Mouse (Mus musculus) bone marrow, adult 2 months (tissue): Measurements from ENCODE around the gene Aifm2. TPM values are rescaled to one million over a fixed set of nuclear protein-coding genes. Genes with fewer than 3 reads are reported as not detected.

ENCODE experiments used
- H3K27ac ChIP-seq: fragments of 200-500 bp; 2 replicates; pipeline ENCODE4 v1.5.1; 2012; ENCODE audit warnings: low read depth, mild to moderate bottlenecking, control low read depth, inconsistent platforms, low read length; ENCODE audit not compliant: control insufficient read depth, poor library complexity, insufficient read depth
- H3K4me1 ChIP-seq: fragments of 200-500 bp; 2 replicates; pipeline ENCODE4 v1.6.1; 2011; ENCODE audit warnings: low read length; ENCODE audit not compliant: control insufficient read depth, insufficient read depth
- H3K4me3 ChIP-seq: fragments of 200-500 bp; replicated peaks from 2 replicates; pipeline ENCODE3; 2011; ENCODE audit warnings: mild to moderate bottlenecking, low read depth, low read length, control low read depth; ENCODE audit not compliant: control insufficient read depth
- CTCF ChIP-seq: fragments of 200-500 bp; IDR thresholded peaks from 2 replicates; pipeline ENCODE4 v1.5.1; 2011; ENCODE audit warnings: low read length, control low read depth; ENCODE audit not compliant: control insufficient read depth, insufficient read depth
- POLR2A ChIP-seq: fragments of 200-500 bp; IDR thresholded peaks from 2 replicates; pipeline ENCODE4 v1.6.1; 2011; ENCODE audit warnings: low read depth, mild to moderate bottlenecking, control low read depth, low read length, borderline replicate concordance; ENCODE audit not compliant: control insufficient read depth
- WGBS: fragments of 180-500 bp; shearing (Covaris S2); methylation state at CpG from one replicate; pipeline ENCODE4 v1.1.7; 2018; 5-methylcytosine and 5-hydroxymethylcytosine counted together
- polyA plus RNA-seq: library from polyadenylated mRNA; stranded (reverse); fragments of >200 nt; gene quantifications from 2 replicates; pipeline ENCODE4 v1.2.4, GENCODE M21; 2011; ENCODE audit warnings: low replicate concordance; ENCODE audit not compliant: missing spikeins, insufficient read depth, insufficient read length

The Aifm2 gene
- 9.2 and 14.9 TPM in 2 replicates for polyA plus RNA-seq

GRCm38 (mm10) chr10:61714771-61715461 is at the start of gene Aifm2:
Gene Aifm2 (plus strand): TSS chr10:61715263.
- WGBS = 15% methylated on average over 35 of the region's 36 CpGs
- TF ChIP-seq CTCF (no peak), POLR2A (no peak)
- peaks cover 3% of the 10 kb centered on the region; the same call in 1 of the 2 replicates for H3K4me1 ChIP-seq
- peak within 1 kb of the TSS; percentile 69 for H3K4me3 ChIP-seq
- H3K27ac ChIP-seq = no peak within 1 kb of the TSS

- WGBS = 71% methylated on average over 3 of the region's 3 CpGs
- H3K4me1 ChIP-seq = no peaks in the 10 kb centered on the region; the same call in 1 of the 2 replicates
These were observed 49.4 kb upstream of the Aifm2 start for GRCm38 (mm10) chr10:61665651-61666050.

GRCm38 (mm10) chr10:61669289-61669688 is 45.8 kb upstream of the Aifm2 start:
- TF ChIP-seq CTCF (no peak), POLR2A (no peak)
- H3K4me1 ChIP-seq = no peaks in the 10 kb centered on the region; the same call in 1 of the 2 replicates
- H3K27ac ChIP-seq = no peak overlapping the region
- no peak overlapping the region for H3K4me3 ChIP-seq
- 86% methylated on average over 7 of the region's 7 CpGs for WGBS

More at GRCm38 (mm10) chr10:61665651-61666050, 49.4 kb upstream of the Aifm2 start:
- H3K4me3 ChIP-seq = no peak overlapping the region
- TF ChIP-seq POLR2A (no peak), CTCF (no peak)
- H3K27ac ChIP-seq = no peak overlapping the region

- H3K4me1 ChIP-seq = no peaks in the 10 kb centered on the region; the same call in 1 of the 2 replicates
- no peak overlapping the region for H3K27ac ChIP-seq
- TF ChIP-seq CTCF (no peak), POLR2A (no peak)
- no peak overlapping the region for H3K4me3 ChIP-seq
These were observed 45.2 kb upstream of the Aifm2 start for GRCm38 (mm10) chr10:61669896-61670295.

GRCm38 (mm10) chr10:61670758-61671157 is 44.3 kb upstream of the Aifm2 start:
- no peak overlapping the region for H3K4me3 ChIP-seq
- 79% methylated on average over 3 of the region's 3 CpGs for WGBS
- H3K27ac ChIP-seq = no peak overlapping the region
- H3K4me1 ChIP-seq = no peaks in the 10 kb centered on the region; the same call in 1 of the 2 replicates
- TF ChIP-seq POLR2A (no peak), CTCF (no peak)

- TF ChIP-seq POLR2A = no peak
- no peak for TF ChIP-seq CTCF
- peaks cover 2% of the 10 kb centered on the region; the same call in 1 of the 2 replicates for H3K4me1 ChIP-seq
- no peak overlapping the region for H3K4me3 ChIP-seq
- 23% methylated on average over 3 of the region's 3 CpGs for WGBS
- H3K27ac ChIP-seq = no peak overlapping the region
These were observed 39.1 kb upstream of the Aifm2 start for GRCm38 (mm10) chr10:61675935-61676334.

- 48% methylated on average over 9 of the region's 9 CpGs for WGBS
- peaks cover 2% of the 10 kb centered on the region; the same call in 1 of the 2 replicates for H3K4me1 ChIP-seq
These were observed 35.5 kb upstream of the Aifm2 start for GRCm38 (mm10) chr10:61679545-61679944.

GRCm38 (mm10) chr10:61680015-61680913 is 34.8 kb upstream of the Aifm2 start, which contains the start of gene Sar1a:
Gene Sar1a (plus strand): TSS chr10:61680299.
- TF ChIP-seq POLR2A = peak; percentile 70; the same call in 1 of the 2 replicates
- no peak for TF ChIP-seq CTCF
- WGBS = under 1% methylated on average over 84 of the region's 84 CpGs
- H3K4me1 ChIP-seq = peaks cover 2% of the 10 kb centered on the region; the same call in 1 of the 2 replicates
- H3K27ac ChIP-seq = peak within 1 kb of the TSS; percentile 83
- H3K4me3 ChIP-seq = peak within 1 kb of the TSS; percentile 87

More at GRCm38 (mm10) chr10:61679545-61679944, 35.5 kb upstream of the Aifm2 start:
- peak overlapping the region; percentile 31; the same call in 1 of the 2 replicates for H3K27ac ChIP-seq
- H3K4me3 ChIP-seq = peak overlapping the region; percentile 70
- no peak for TF ChIP-seq CTCF
- TF ChIP-seq POLR2A = no peak
